Mouse (Mus musculus): ENCODE data around the gene Gm21783. TPM values are rescaled to one million over a fixed set of nuclear protein-coding genes. Genes with fewer than 3 reads are reported as not detected.
"Not testable (repeated sequence)": the region's sequence is repeated elsewhere in the genome, so short reads cannot be mapped to it uniquely, and the experiment has no call there.

Gm21783 gene
- not detected in 2 replicates for polyA plus RNA-seq (2014; fragmentation: Nextera tagmentation; extraction: Ambion mirVana)

DNA sequence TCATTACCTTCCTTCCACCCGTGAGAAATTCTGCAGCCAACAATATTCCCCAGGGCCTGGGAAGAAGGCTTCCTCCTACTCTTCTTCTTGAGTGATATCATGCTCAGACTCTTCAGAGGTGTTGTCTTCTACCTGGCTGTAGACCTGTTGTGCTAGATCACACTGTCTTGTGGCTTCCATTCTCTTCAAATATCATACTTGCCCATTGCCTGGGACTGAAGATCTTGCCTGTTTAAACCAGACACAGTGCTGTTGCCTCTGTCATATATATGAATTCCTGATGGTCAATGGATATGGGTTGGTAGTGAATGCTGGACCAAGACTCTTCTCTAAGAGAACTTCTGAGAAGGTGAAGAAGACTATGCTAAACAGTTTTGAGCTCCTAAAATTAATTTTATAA is at the start of gene Gm21783:
Gm21783 (minus strand) TSS at position 101 of the 400 bp plus-strand sequence.
- not testable (repeated sequence) for DNase-seq (ENCODE audit: low spot score); ATAC-seq (replicated peaks; ENCODE audit: insufficient number of reproducible peaks, low FRiP score, low TSS enrichment, low read depth); H3K9ac ChIP-seq (replicated peaks; ENCODE audit: low read length); H3K36me3 ChIP-seq (replicated peaks; ENCODE audit: control insufficient read depth, insufficient read depth, low read depth, low read length); H3K4me2 ChIP-seq (ENCODE audit: low read depth, low read length); H3K27me3 ChIP-seq (ENCODE audit: control insufficient read depth, insufficient read depth, low read length); H3K9me3 ChIP-seq (replicated peaks; ENCODE audit: control insufficient read depth, low read length); H3K4me3 ChIP-seq (ENCODE audit: low read depth, low read length); H3K27ac ChIP-seq (replicated peaks; ENCODE audit: low read depth, low read length); H3K4me1 ChIP-seq (ENCODE audit: control insufficient read depth, insufficient read depth, low read length)
- no CpG with 5 or more reads among the region's 1 CpGs for WGBS

Measured in embryonic facial prominence, embryonic 11.5 days (tissue).